Mouse (Mus musculus) G1E (cell line): ENCODE data around the gene Ccdc186. TPM values are rescaled to one million over a fixed set of nuclear protein-coding genes. Genes with fewer than 3 reads are reported as not detected.
A peak's percentile ranks its signal among the peaks of the same experiment; 100 is the strongest.

Experiments used
- ATAC-seq: 2 replicates; pipeline ENCODE4 v1.8.0; 2016; ENCODE audit warnings: mild to moderate bottlenecking; ENCODE audit not compliant: insufficient number of reproducible peaks, poor library complexity, low FRiP score, severe bottlenecking; ENCODE audit errors: extremely low read depth
- DNase-seq: peaks from one replicate; pipeline ENCODE4 v3.0.0; 2012; ENCODE audit warnings: low spot score
- H3K27me3 ChIP-seq: 2 replicates; pipeline ENCODE4 v1.6.1; 2012; ENCODE audit warnings: mild to moderate bottlenecking, low read length, inconsistent platforms; ENCODE audit not compliant: insufficient read depth
- H3K36me3 ChIP-seq: replicated peaks from 2 replicates; pipeline ENCODE3; 2012; ENCODE audit warnings: mild to moderate bottlenecking, inconsistent platforms
- H3K4me1 ChIP-seq: 2 replicates; pipeline ENCODE4 v1.6.1; 2012; ENCODE audit warnings: low read depth, low read length, inconsistent platforms, mixed read lengths; ENCODE audit not compliant: insufficient read depth
- H3K4me3 ChIP-seq: 2 replicates; pipeline ENCODE4 v1.5.1; 2012; ENCODE audit warnings: low read depth, mild to moderate bottlenecking, inconsistent platforms, low read length, moderate library complexity, mixed read lengths
- H3K9me3 ChIP-seq: replicated peaks from 2 replicates; pipeline ENCODE4 v1.6.1; 2012; ENCODE audit warnings: inconsistent platforms
- CTCF ChIP-seq: IDR thresholded peaks from 2 replicates; pipeline ENCODE4 v1.5.1; 2012; ENCODE audit warnings: low read depth, low read length, inconsistent platforms, mixed read lengths
- GATA1 ChIP-seq: IDR thresholded peaks from 2 replicates; pipeline ENCODE4 v1.6.1; 2012; ENCODE audit warnings: borderline replicate concordance, low read length, inconsistent platforms, mixed read lengths
- GATA2 ChIP-seq: IDR thresholded peaks from 2 replicates; pipeline ENCODE4 v1.6.1; 2012; ENCODE audit warnings: low read depth, low read length, inconsistent platforms, borderline replicate concordance
- POLR2AphosphoS5 ChIP-seq: IDR thresholded peaks from 2 replicates; pipeline ENCODE4 v1.6.1; 2012; ENCODE audit warnings: low read depth, low read length, inconsistent platforms; ENCODE audit not compliant: insufficient replicate concordance
- TAL1 ChIP-seq: conservative IDR thresholded peaks from 2 replicates; pipeline ENCODE4 v1.6.1; 2012; ENCODE audit warnings: low read depth, low read length, inconsistent platforms, mixed read lengths
- polyA plus RNA-seq: library from polyadenylated mRNA; stranded (reverse); fragments of >175 nt; gene quantifications from 2 replicates; pipeline ENCODE4 v1.2.3, GENCODE M21; 2012
- total RNA-seq, 2 experiments: library from RNA; stranded (forward) in 1 of 2; stranded (reverse) in 1 of 2; fragments of 200-1000 nt in 1 of 2; fragments of >200 nt in 1 of 2; fragmentation: Nextera tagmentation in 1 of 2; gene quantifications; 2 replicates each; pipeline ENCODE4 v1.2.3; 2014 to 2017

Ccdc186 gene
- total and polyA plus RNA-seq, 3 experiments: 3.0 to 319 (median 118) TPM

GRCm38 (mm10) chr19:56821040-56821797 lies 771 bp downstream of the Ccdc186 start:
- Histone ChIP-seq H3K4me3 (peak overlapping the region; percentile 99), H3K4me1 (peaks cover 33% of the 10 kb centered on the region), H3K36me3 (peaks cover 23% of the 10 kb centered on the region), H3K27me3 (peaks cover 15% of the 10 kb centered on the region), H3K9me3 (peaks cover 2% of the 10 kb centered on the region; the same call in 1 of the 2 replicates)
- TF ChIP-seq GATA2: no peak
- TF ChIP-seq POLR2AphosphoS5: no peak
- no peak for TF ChIP-seq CTCF
- no peak for TF ChIP-seq GATA1
- TF ChIP-seq TAL1: no peak
- ATAC-seq: no peak
- no peak for DNase-seq

- ATAC-seq (no peak), DNase-seq (no peak)
- Histone ChIP-seq H3K27me3 (no peaks in the 10 kb centered on the region), H3K36me3 (peaks cover 53% of the 10 kb centered on the region), H3K9me3 (no peaks in the 10 kb centered on the region), H3K4me3 (no peak overlapping the region), H3K4me1 (peaks cover 45% of the 10 kb centered on the region)
- no peak for TF ChIP-seq GATA2
- no peak for TF ChIP-seq POLR2AphosphoS5
- TF ChIP-seq CTCF: no peak
- TF ChIP-seq TAL1: no peak
- TF ChIP-seq GATA1: no peak
These were observed 4.0 kb downstream of the Ccdc186 start for GRCm38 (mm10) chr19:56817851-56818526.

GRCm38 (mm10) chr19:56813360-56813759 lies 8.6 kb downstream of the Ccdc186 start:
- Histone ChIP-seq H3K4me1 (peaks cover 63% of the 10 kb centered on the region), H3K9me3 (no peaks in the 10 kb centered on the region), H3K27me3 (no peaks in the 10 kb centered on the region), H3K4me3 (no peak overlapping the region), H3K36me3 (peaks cover 75% of the 10 kb centered on the region)
- ATAC-seq (no peak), DNase-seq (no peak)
- TF ChIP-seq POLR2AphosphoS5 (no peak), TAL1 (no peak)

GRCm38 (mm10) chr19:56811590-56811989 lies 10.4 kb downstream of the Ccdc186 start:
- TF ChIP-seq CTCF: peak; percentile 34
- peak; percentile 46; the same call in 1 of the 2 replicates for TF ChIP-seq TAL1
- TF ChIP-seq GATA1: no peak
- TF ChIP-seq GATA2: no peak
- DNase-seq (peak; percentile 33), ATAC-seq (peak; percentile 82)
- peaks cover 59% of the 10 kb centered on the region for H3K4me1 ChIP-seq
- H3K9me3 ChIP-seq: no peaks in the 10 kb centered on the region
- H3K27me3 ChIP-seq: no peaks in the 10 kb centered on the region
- peaks cover 81% of the 10 kb centered on the region for H3K36me3 ChIP-seq
- H3K4me3 ChIP-seq: no peak overlapping the region; the same call in 1 of the 2 replicates

- H3K27me3 ChIP-seq: no peaks in the 10 kb centered on the region
- H3K4me3 ChIP-seq: no peak overlapping the region
- no peaks in the 10 kb centered on the region for H3K9me3 ChIP-seq
- no peak for ATAC-seq
- peaks cover 78% of the 10 kb centered on the region for H3K36me3 ChIP-seq
- DNase-seq: no peak
- TF ChIP-seq GATA1 (no peak), CTCF (no peak)
- peaks cover 58% of the 10 kb centered on the region for H3K4me1 ChIP-seq
These were observed 11.3 kb downstream of the Ccdc186 start for GRCm38 (mm10) chr19:56810641-56811146.

- Histone ChIP-seq H3K4me3 (no peak overlapping the region), H3K36me3 (peaks cover 78% of the 10 kb centered on the region), H3K27me3 (no peaks in the 10 kb centered on the region), H3K4me1 (peaks cover 70% of the 10 kb centered on the region), H3K9me3 (no peaks in the 10 kb centered on the region)
- no peak for ATAC-seq
- TF ChIP-seq CTCF (0 out of 2 replicates have a peak, but pooled peaks have one; percentile 9), GATA2 (no peak)
- DNase-seq: no peak
These were observed 13.2 kb downstream of the Ccdc186 start for GRCm38 (mm10) chr19:56808771-56809170.
